Mouse (Mus musculus): ENCODE measurements around the gene Taz. TPM values are rescaled to one million over a fixed set of nuclear protein-coding genes. Genes with fewer than 3 reads are reported as not detected.

Gene Taz
- 88.2 and 91.1 TPM in 2 replicates for polyA plus RNA-seq (2015; fragmentation: Nextera tagmentation; extraction: Ambion mirVana)

DNA sequence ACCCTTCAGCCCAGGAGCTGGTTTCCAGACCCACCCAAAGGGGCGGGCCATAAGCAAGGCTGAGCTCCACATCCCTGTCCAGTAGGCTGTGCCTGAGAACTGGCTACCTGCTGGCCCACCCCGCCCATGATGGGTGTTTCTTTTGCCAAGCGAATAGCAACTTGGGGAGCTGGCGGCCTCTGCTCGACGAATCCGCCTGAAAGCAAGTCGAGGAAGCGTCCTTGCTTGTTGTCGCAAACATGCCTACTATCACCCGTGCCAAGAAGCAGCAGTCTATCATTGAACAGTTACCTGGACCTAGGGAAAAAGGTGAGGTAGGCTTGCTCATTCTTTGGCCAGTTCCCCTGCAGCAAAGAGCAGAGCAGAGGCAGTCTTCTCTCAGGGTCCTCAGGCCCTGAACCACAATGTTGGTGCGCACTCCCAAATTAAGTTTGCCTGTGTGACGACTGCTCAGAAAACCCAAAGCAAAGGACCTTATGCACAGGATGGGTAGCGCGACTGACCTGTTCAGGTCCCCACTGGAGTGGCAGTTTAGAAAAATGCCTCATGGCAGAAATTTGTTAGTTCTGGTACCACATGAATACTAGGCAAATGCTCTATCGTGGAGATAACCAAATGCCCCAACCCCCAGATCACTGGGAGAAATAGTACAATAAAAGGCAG lies at the start of gene Taz, which contains the start of gene Dnase1l1:
Gene Taz, plus strand, starts transcription at position 181 of the 663 bp plus-strand sequence.
Gene Dnase1l1, minus strand, starts transcription at position 606 of the 663 bp plus-strand sequence.
- no peaks in the 10 kb centered on the region for H3K36me3 ChIP-seq
- peak within 1 kb of the TSS; percentile 88 for H3K27ac ChIP-seq
- ATAC-seq (replicated peaks; ENCODE audit: low FRiP score) = peak; percentile 96
- H3K27me3 ChIP-seq = no peaks in the 10 kb centered on the region
- H3K4me1 ChIP-seq = peaks cover 15% of the 10 kb centered on the region
- peak within 1 kb of the TSS; percentile 70 for H3K4me2 ChIP-seq
- 22% methylated on average over 16 of the region's 16 CpGs for WGBS
- no peaks in the 10 kb centered on the region for H3K9me3 ChIP-seq (replicated peaks)
- H3K9ac ChIP-seq = peak within 1 kb of the TSS; percentile 64
- peak within 1 kb of the TSS; percentile 62 for H3K4me3 ChIP-seq (replicated peaks)

DNA sequence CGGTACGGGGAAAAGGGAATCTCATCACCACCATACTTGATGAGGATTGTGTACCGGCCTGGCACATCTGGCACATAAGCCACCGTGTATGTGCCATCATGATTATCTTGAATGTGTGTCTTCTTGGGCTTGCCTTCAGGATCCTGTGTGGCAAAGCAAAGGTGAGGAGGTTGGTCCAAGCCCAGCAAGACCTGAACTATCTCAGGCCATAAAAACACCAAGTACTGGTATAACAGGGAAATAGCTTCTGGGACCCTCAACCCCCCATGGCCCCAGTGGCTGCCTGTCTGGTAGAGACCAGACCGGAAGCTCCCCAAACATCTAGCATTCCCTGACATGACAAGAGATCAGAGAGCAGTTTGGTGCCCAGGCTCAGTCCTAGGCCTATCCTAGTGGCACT lies 48.5 kb upstream of the Taz start:
- Histone ChIP-seq H3K4me1 (no peaks in the 10 kb centered on the region), H3K36me3 (peaks cover 96% of the 10 kb centered on the region), H3K4me2 (no peak overlapping the region), H3K4me3 (replicated peaks) (no peak overlapping the region), H3K9ac (no peak overlapping the region), H3K27ac (no peak overlapping the region), H3K9me3 (replicated peaks) (no peaks in the 10 kb centered on the region), H3K27me3 (no peaks in the 10 kb centered on the region)
- no peak for ATAC-seq (replicated peaks; ENCODE audit: low FRiP score)
- 97% methylated on average over 5 of the region's 5 CpGs for WGBS

DNA sequence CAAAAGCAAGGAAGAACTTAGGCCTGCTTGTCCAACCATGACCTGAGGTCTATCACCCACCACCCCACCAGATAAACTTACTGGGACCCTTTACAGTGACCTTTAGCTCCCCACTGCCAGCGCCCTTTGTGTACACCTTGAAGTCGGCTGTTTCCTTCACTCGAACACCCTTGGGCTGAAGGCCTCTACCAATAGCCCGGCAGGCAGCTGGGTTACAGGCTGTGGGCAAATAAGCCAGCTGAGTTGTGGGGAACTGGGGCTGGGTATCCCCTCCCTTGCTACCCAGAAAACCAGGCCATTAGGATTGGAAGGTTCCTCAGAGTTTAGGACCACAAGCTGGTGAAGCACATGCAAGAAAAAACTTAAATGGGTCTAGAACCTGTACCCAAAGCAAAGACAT lies 41.4 kb upstream of the Taz start:
- 87% methylated on average over 4 of the region's 4 CpGs for WGBS
- no peak overlapping the region for H3K4me3 ChIP-seq (replicated peaks)

DNA sequence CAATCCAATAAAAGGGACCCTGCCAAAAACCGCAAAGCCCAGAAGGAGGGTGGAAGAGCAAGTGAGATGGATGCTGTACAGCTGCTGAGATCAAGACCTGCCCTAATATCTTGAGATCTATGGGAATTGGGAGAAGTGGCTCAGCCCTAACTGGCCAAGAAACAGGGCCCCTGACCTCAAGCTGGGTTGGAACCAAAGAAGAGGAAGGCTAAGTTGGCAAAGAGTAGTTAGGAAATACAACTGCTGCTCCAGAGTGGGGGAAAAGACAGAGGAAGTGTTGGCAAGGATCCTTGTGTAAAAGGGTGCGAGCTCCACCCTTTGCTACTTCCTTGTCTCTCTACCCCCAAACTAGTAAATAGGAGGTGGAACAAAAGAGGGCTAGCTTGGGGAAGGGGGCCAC lies 38.3 kb upstream of the Taz start:
- no peak overlapping the region for H3K9ac ChIP-seq
- H3K9me3 ChIP-seq (replicated peaks) = no peaks in the 10 kb centered on the region
- H3K27ac ChIP-seq = no peak overlapping the region
- WGBS = 78% methylated on average over 2 of the region's 2 CpGs
- no peak for ATAC-seq (replicated peaks; ENCODE audit: low FRiP score)
- peak overlapping the region; percentile 59 for H3K4me2 ChIP-seq
- peak overlapping the region; percentile 62 for H3K4me3 ChIP-seq (replicated peaks)
- peaks cover 52% of the 10 kb centered on the region for H3K36me3 ChIP-seq
- H3K27me3 ChIP-seq = no peaks in the 10 kb centered on the region
- H3K4me1 ChIP-seq = 0 out of 2 replicates have a peak, but pooled peaks cover 8% of the 10 kb centered on the region

More for the DNA sequence above, 41.4 kb upstream of the Taz start:
- H3K36me3 ChIP-seq = peaks cover 79% of the 10 kb centered on the region
- H3K9ac ChIP-seq = no peak overlapping the region
- ATAC-seq (replicated peaks; ENCODE audit: low FRiP score) = no peak
- no peaks in the 10 kb centered on the region for H3K27me3 ChIP-seq
- H3K27ac ChIP-seq = no peak overlapping the region
- 0 out of 2 replicates have a peak, but pooled peaks cover 8% of the 10 kb centered on the region for H3K4me1 ChIP-seq
- H3K9me3 ChIP-seq (replicated peaks) = no peaks in the 10 kb centered on the region
- no peak overlapping the region for H3K4me2 ChIP-seq

DNA sequence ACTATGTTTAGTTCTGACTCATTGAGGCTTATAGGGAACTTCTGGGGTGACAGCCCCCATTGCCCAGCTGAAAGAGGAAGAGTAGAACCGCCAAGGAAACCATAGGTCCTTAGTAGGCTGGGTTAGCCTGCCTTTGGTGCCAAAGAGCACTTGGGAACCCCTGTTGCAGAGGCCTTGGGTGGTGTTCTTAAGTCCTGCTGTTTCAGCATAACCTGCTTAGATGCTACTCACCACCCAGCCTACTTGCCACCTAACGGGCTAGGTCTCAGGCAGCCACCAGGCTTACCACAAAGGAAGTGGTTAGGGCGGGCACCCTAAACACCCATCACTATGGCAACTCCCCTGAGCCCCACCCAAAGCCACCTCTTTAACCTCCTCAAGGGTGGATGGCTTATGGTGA lies 37.9 kb upstream of the Taz start:
- H3K27me3 ChIP-seq = no peaks in the 10 kb centered on the region
- H3K4me2 ChIP-seq = peak overlapping the region; percentile 59
- H3K36me3 ChIP-seq = peaks cover 48% of the 10 kb centered on the region
- H3K4me3 ChIP-seq (replicated peaks) = peak overlapping the region; percentile 62
- H3K27ac ChIP-seq = 0 out of 2 replicates have a peak overlapping the region, but pooled peaks have one; percentile 59
- peak overlapping the region; percentile 26; the same call in 1 of the 2 replicates for H3K9ac ChIP-seq
- ATAC-seq (replicated peaks; ENCODE audit: low FRiP score) = no peak
- H3K9me3 ChIP-seq (replicated peaks) = no peaks in the 10 kb centered on the region
- H3K4me1 ChIP-seq = 0 out of 2 replicates have a peak, but pooled peaks cover 8% of the 10 kb centered on the region
- WGBS = 73% methylated on average over 3 of the region's 3 CpGs

DNA sequence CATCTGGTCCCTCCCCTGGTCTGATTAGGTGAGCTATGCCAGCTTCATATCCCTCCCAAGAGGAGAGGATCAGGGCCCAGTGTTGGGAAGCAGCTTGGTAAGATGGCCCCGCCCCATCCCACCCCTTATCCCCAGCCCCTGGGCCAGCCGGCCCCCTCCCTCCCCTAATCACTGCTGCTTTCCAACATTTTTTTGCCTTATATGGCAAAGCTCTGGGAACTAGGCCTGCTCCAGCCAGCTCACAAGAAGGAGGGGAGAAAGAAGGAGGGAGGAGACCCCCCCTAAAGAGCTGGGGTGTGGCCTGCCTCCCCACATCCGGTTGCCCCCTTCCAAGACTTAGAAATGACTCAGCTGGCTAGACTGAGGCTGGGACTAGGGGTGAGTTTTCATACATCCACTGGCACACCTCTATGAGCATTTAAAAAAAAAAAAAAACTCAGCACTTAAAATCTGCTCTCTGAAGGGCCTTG lies 37.1 kb upstream of the Taz start:
- Histone ChIP-seq H3K4me1 (0 out of 2 replicates have a peak, but pooled peaks cover 14% of the 10 kb centered on the region), H3K4me3 (replicated peaks) (peak overlapping the region; percentile 62), H3K4me2 (peak overlapping the region; percentile 59), H3K27ac (peak overlapping the region; percentile 90), H3K36me3 (peaks cover 40% of the 10 kb centered on the region), H3K27me3 (no peaks in the 10 kb centered on the region), H3K9me3 (replicated peaks) (no peaks in the 10 kb centered on the region), H3K9ac (peak overlapping the region; percentile 64)
- WGBS = 43% methylated on average over 2 of the region's 3 CpGs
- peak; percentile 52 for ATAC-seq (replicated peaks; ENCODE audit: low FRiP score)

DNA sequence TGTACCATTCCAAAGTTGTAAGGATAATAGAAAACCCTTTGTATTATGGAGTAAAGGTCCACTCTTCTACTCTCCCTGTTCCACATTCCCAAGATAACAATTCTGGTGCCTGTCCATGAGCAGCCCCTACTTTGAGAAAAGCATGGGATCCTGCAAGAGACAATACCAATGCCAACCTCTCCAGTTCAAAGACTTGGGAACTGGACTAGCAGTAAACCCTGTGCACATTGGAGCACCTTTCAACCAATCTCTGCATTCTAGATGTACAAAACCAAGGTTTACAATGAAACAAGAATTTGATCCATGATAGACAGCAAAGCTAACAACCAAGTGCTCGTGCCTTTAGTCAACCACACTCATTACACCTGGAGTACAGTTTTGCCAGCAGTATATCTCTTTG lies 36.6 kb upstream of the Taz start:
- H3K27ac ChIP-seq = peak overlapping the region; percentile 90
- peak overlapping the region; percentile 62 for H3K4me3 ChIP-seq (replicated peaks)
- peak overlapping the region; percentile 59 for H3K4me2 ChIP-seq
- peaks cover 35% of the 10 kb centered on the region for H3K36me3 ChIP-seq
- ATAC-seq (replicated peaks; ENCODE audit: low FRiP score) = no peak
- H3K27me3 ChIP-seq = no peaks in the 10 kb centered on the region
- H3K9me3 ChIP-seq (replicated peaks) = no peaks in the 10 kb centered on the region
- 0 out of 2 replicates have a peak, but pooled peaks cover 14% of the 10 kb centered on the region for H3K4me1 ChIP-seq
- H3K9ac ChIP-seq = peak overlapping the region; percentile 64
- WGBS = 11% methylated on average over 1 of the region's 1 CpGs

DNA sequence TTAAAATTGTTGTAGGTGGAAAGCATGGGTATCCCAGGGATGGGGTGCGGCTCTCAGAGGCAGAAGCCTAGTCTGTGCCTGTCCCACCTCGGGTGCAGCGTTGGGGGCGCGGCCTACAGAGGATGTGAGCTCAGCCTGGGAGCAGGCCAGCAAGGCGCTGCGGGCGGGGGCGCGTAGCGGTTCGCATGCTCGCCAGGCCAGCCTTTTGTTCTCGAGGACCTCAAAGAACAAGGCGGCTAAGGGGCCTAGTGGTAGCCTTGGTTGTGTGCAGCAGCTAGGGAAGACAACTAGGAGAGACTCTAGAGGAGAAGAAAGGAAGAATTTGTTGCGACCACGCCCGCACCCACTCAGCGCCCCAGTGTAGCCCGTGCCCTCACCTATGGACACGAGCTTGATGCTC lies 36.0 kb upstream of the Taz start:
- H3K4me3 ChIP-seq (replicated peaks) = peak overlapping the region; percentile 62
- H3K36me3 ChIP-seq = peaks cover 30% of the 10 kb centered on the region
- H3K4me1 ChIP-seq = 0 out of 2 replicates have a peak, but pooled peaks cover 14% of the 10 kb centered on the region
- H3K27ac ChIP-seq = peak overlapping the region; percentile 90
- 23% methylated on average over 21 of the region's 21 CpGs for WGBS
- H3K4me2 ChIP-seq = peak overlapping the region; percentile 59
- no peaks in the 10 kb centered on the region for H3K27me3 ChIP-seq
- H3K9ac ChIP-seq = peak overlapping the region; percentile 64
- peak; percentile 50 for ATAC-seq (replicated peaks; ENCODE audit: low FRiP score)
- no peaks in the 10 kb centered on the region for H3K9me3 ChIP-seq (replicated peaks)

DNA sequence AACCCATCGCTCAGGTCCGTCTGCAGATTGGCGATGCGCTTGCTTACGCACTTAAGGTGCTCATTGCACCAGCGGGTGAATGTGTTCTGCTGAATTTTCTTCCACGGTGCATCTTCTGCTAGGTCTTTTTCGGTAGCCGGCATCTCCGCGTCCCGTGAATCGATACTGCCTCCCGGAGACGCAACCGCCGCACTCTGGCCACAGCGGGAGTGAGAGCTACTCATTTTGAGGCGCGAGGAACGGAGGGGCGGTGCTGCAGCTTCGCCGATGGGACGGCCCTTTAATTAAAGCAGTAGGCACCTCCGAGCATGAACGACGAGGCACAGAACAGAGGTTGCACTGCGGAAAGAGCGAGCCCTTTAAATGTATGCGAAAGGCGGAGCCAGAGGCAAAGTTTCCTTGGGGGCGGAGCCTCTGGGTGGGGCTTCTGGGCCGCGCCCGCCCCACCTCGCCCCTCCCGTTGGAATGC lies 35.5 kb upstream of the Taz start:
- Histone ChIP-seq H3K4me3 (replicated peaks) (peak overlapping the region; percentile 62), H3K4me2 (peak overlapping the region; percentile 59), H3K36me3 (peaks cover 24% of the 10 kb centered on the region), H3K27me3 (no peaks in the 10 kb centered on the region), H3K9me3 (replicated peaks) (no peaks in the 10 kb centered on the region), H3K27ac (peak overlapping the region; percentile 90), H3K9ac (peak overlapping the region; percentile 64), H3K4me1 (0 out of 2 replicates have a peak, but pooled peaks cover 14% of the 10 kb centered on the region)
- ATAC-seq (replicated peaks; ENCODE audit: low FRiP score) = peak; percentile 90
- WGBS = 16% methylated on average over 38 of the region's 38 CpGs

DNA sequence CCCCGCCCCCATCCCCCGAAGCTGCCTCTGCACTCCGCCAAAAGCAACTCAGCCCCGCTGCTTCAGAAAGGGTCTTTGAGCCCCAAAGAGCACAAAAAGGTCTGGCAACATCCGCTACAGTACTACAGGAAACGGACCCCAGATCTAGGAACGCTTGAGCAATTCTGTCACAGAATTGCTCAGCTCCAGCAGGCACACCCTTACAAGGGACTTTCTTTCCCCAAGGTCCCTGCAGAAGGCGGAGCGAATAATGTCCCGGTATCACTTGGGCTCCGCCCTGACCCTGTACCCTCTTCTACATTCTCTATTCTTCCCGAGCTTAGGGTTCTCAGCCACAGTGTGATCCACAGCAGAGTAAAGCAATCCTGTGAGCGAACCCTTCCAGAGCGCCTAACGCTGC lies 35.0 kb upstream of the Taz start:
- H3K27me3 ChIP-seq = no peaks in the 10 kb centered on the region
- 0 out of 2 replicates have a peak, but pooled peaks cover 14% of the 10 kb centered on the region for H3K4me1 ChIP-seq
- peak overlapping the region; percentile 62 for H3K4me3 ChIP-seq (replicated peaks)
- H3K9me3 ChIP-seq (replicated peaks) = no peaks in the 10 kb centered on the region
- ATAC-seq (replicated peaks; ENCODE audit: low FRiP score) = peak; percentile 42
- H3K36me3 ChIP-seq = peaks cover 19% of the 10 kb centered on the region
- H3K9ac ChIP-seq = 0 out of 2 replicates have a peak overlapping the region, but pooled peaks have one; percentile 35
- H3K4me2 ChIP-seq = peak overlapping the region; percentile 59
- WGBS = 25% methylated on average over 15 of the region's 15 CpGs
- peak overlapping the region; percentile 90 for H3K27ac ChIP-seq

DNA sequence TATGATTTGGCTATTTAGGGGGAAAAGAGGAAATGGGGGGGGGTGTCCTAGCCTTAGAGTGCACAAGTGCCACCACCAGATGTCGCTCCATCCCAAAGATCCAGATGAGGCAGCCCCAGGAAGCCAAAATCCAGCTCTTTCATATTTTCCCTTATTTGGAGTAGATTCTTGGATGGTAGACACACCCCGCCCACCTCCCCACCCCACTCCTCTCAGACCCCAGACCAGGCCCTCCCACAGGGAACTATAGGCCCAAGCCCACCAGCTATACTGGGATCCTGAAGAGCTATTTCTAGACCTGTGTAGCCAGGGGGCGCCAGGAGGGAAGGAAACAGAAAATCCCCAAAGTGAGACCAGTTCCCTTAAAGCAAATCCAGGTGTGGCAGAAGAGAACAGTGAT lies 33.1 kb upstream of the Taz start:
- WGBS = 15% methylated on average over 3 of the region's 3 CpGs
- ATAC-seq (replicated peaks; ENCODE audit: low FRiP score) = 0 out of 2 replicates have a peak, but pooled peaks have one; percentile 1
- peak overlapping the region; percentile 47 for H3K4me3 ChIP-seq (replicated peaks)
- H3K27ac ChIP-seq = peak overlapping the region; percentile 71
- no peaks in the 10 kb centered on the region for H3K9me3 ChIP-seq (replicated peaks)
- 0 out of 2 replicates have a peak, but pooled peaks cover 11% of the 10 kb centered on the region for H3K4me1 ChIP-seq
- H3K36me3 ChIP-seq = no peaks in the 10 kb centered on the region; the same call in 1 of the 2 replicates
- H3K4me2 ChIP-seq = peak overlapping the region; percentile 70
- H3K9ac ChIP-seq = no peak overlapping the region
- H3K27me3 ChIP-seq = no peaks in the 10 kb centered on the region

DNA sequence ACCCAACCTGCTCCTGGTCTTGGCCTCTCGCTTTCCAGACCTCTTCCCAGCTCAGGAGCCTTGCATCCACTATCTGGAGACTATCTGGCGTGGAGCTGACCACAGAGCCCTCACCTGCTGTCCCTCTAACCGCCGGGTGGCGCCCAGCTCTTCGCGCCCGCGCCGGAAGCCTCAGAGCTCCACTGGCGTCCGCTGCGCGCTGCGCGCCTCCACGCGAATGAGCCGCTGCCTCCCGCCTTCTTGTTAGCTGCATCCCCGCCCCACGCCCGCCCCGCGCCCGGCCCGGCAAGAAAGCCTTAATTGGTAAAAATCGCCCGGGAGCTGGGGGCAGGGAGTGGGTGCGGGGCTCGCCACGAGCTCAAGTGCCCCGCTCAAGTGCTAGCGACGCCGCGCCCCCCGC lies 32.1 kb upstream of the Taz start, which contains the start of gene Flna:
Gene Flna, minus strand, starts transcription at position 206 of the 400 bp plus-strand sequence.
- Histone ChIP-seq H3K36me3 (no peaks in the 10 kb centered on the region), H3K4me1 (0 out of 2 replicates have a peak, but pooled peaks cover 7% of the 10 kb centered on the region), H3K9me3 (replicated peaks) (no peaks in the 10 kb centered on the region), H3K27ac (peak within 1 kb of the TSS; percentile 71), H3K27me3 (no peaks in the 10 kb centered on the region), H3K4me2 (peak within 1 kb of the TSS; percentile 70), H3K9ac (peak within 1 kb of the TSS; percentile 48), H3K4me3 (replicated peaks) (peak within 1 kb of the TSS; percentile 47)
- 15% methylated on average over 38 of the region's 38 CpGs for WGBS
- ATAC-seq (replicated peaks; ENCODE audit: low FRiP score) = no peak

Measured in kidney, embryonic 15.5 days (tissue).